Mouse (Mus musculus): ENCODE data around the gene Iffo2.

GRCm38 (mm10) chr4:139483461-139484105 is 46.8 kb upstream of the Iffo2 start:
- TF ChIP-seq CTCF (IDR thresholded peaks at IDR 0.05 in 2 of 3, conservative IDR thresholded peaks at IDR 0.05 in 1 of 3; ENCODE audit: control insufficient read depth in 1 of 3, insufficient read depth in 1 of 3, low read depth in 2 of 3, low read length in 3 of 3, poor library complexity in 1 of 3, severe bottlenecking in 1 of 3), result no peak
- TF ChIP-seq ZNF384 (IDR thresholded peaks at IDR 0.05; ENCODE audit: low read depth, low read length), result no peak
- no peak for TF ChIP-seq USF1 (IDR thresholded peaks at IDR 0.05; ENCODE audit: low read depth, low read length)
- TF ChIP-seq CHD2 (IDR thresholded peaks at IDR 0.05; ENCODE audit: low read length), result no peak
- no peak for TF ChIP-seq KAT2A (conservative IDR thresholded peaks at IDR 0.05; ENCODE audit: low read depth, low read length)
- no peak for TF ChIP-seq RCOR1 (IDR thresholded peaks at IDR 0.05; ENCODE audit: low read depth, low read length)
- TF ChIP-seq MAX (IDR thresholded peaks at IDR 0.05; ENCODE audit: low read length), result no peak
- no peak for TF ChIP-seq POLR2AphosphoS2 (IDR thresholded peaks at IDR 0.05; ENCODE audit: low read length)
- no peak for TF ChIP-seq USF2 (IDR thresholded peaks at IDR 0.05; ENCODE audit: borderline replicate concordance in 1 of 2, insufficient read depth in 1 of 2, low read depth in 1 of 2, low read length in 2 of 2)
- TF ChIP-seq POLR2A (IDR thresholded peaks at IDR 0.05; ENCODE audit: control insufficient read depth in 1 of 2, insufficient read depth in 1 of 2, low read depth in 1 of 2, low read length in 2 of 2, poor library complexity in 1 of 2), result no peak
- TF ChIP-seq HCFC1 (IDR thresholded peaks at IDR 0.05; ENCODE audit: low read depth, low read length), result no peak
- TF ChIP-seq BHLHE40 (IDR thresholded peaks at IDR 0.05; ENCODE audit: borderline replicate concordance, low read depth, low read length), result no peak
- TF ChIP-seq UBTF (IDR thresholded peaks at IDR 0.05; ENCODE audit: borderline replicate concordance, insufficient read depth, low read depth, low read length), result no peak
- no peak for TF ChIP-seq EP300 (IDR thresholded peaks at IDR 0.05; ENCODE audit: low read depth in 1 of 2, low read length in 2 of 2)
